Mouse (Mus musculus): ENCODE results near the gene Fbn1. TPM values are rescaled to one million over a fixed set of nuclear protein-coding genes. Genes with fewer than 3 reads are reported as not detected.

Gene Fbn1
- polyA plus RNA-seq, 1 experiment from 2014 or later = 2.5 TPM

GRCm38 (mm10) chr2:125400121-125400520 is 107.7 kb downstream of the Fbn1 start:
- no peak for ATAC-seq (replicated peaks)
- Histone ChIP-seq H3K27me3 (replicated peaks) (no peaks in the 10 kb centered on the region), H3K9ac (no peak overlapping the region), H3K27ac (no peak overlapping the region), H3K4me2 (no peak overlapping the region), H3K4me1 (no peaks in the 10 kb centered on the region), H3K9me3 (no peaks in the 10 kb centered on the region), H3K4me3 (no peak overlapping the region), H3K36me3 (replicated peaks) (no peaks in the 10 kb centered on the region)
- WGBS = 94% methylated on average over 3 of the region's 3 CpGs

GRCm38 (mm10) chr2:125397796-125398195 is 110.0 kb downstream of the Fbn1 start:
- Histone ChIP-seq H3K9ac (no peak overlapping the region), H3K27me3 (replicated peaks) (no peaks in the 10 kb centered on the region), H3K36me3 (replicated peaks) (no peaks in the 10 kb centered on the region), H3K4me1 (no peaks in the 10 kb centered on the region), H3K4me2 (no peak overlapping the region), H3K27ac (no peak overlapping the region), H3K9me3 (no peaks in the 10 kb centered on the region), H3K4me3 (no peak overlapping the region)
- no peak for ATAC-seq (replicated peaks)
- 78% methylated on average over 7 of the region's 7 CpGs for WGBS

GRCm38 (mm10) chr2:125394428-125395101 is 113.2 kb downstream of the Fbn1 start:
- no peaks in the 10 kb centered on the region for H3K9me3 ChIP-seq
- H3K9ac ChIP-seq = no peak overlapping the region
- ATAC-seq (replicated peaks) = no peak
- H3K27me3 ChIP-seq (replicated peaks) = no peaks in the 10 kb centered on the region
- 94% methylated on average over 9 of the region's 9 CpGs for WGBS
- no peaks in the 10 kb centered on the region for H3K4me1 ChIP-seq
- H3K27ac ChIP-seq = no peak overlapping the region
- no peaks in the 10 kb centered on the region for H3K36me3 ChIP-seq (replicated peaks)
- H3K4me2 ChIP-seq = no peak overlapping the region
- H3K4me3 ChIP-seq = no peak overlapping the region

- H3K9ac ChIP-seq = no peak overlapping the region
- H3K27ac ChIP-seq = no peak overlapping the region
- no peaks in the 10 kb centered on the region for H3K27me3 ChIP-seq (replicated peaks)
- H3K4me2 ChIP-seq = no peak overlapping the region
- no peak overlapping the region for H3K4me3 ChIP-seq
- ATAC-seq (replicated peaks) = no peak
- no peaks in the 10 kb centered on the region for H3K9me3 ChIP-seq
- no peaks in the 10 kb centered on the region for H3K4me1 ChIP-seq
- no peaks in the 10 kb centered on the region for H3K36me3 ChIP-seq (replicated peaks)
- 88% methylated on average over 6 of the region's 6 CpGs for WGBS
These were observed 116.2 kb downstream of the Fbn1 start for GRCm38 (mm10) chr2:125391582-125391981.

- no peaks in the 10 kb centered on the region for H3K9me3 ChIP-seq
- no peak overlapping the region for H3K4me2 ChIP-seq
- no peak overlapping the region for H3K27ac ChIP-seq
- no peaks in the 10 kb centered on the region for H3K36me3 ChIP-seq (replicated peaks)
- ATAC-seq (replicated peaks) = no peak
- no peak overlapping the region for H3K4me3 ChIP-seq
- WGBS = 92% methylated on average over 10 of the region's 10 CpGs
- H3K27me3 ChIP-seq (replicated peaks) = no peaks in the 10 kb centered on the region
- no peak overlapping the region for H3K9ac ChIP-seq
- H3K4me1 ChIP-seq = no peaks in the 10 kb centered on the region
These were observed 118.0 kb downstream of the Fbn1 start for GRCm38 (mm10) chr2:125389796-125390195.

GRCm38 (mm10) chr2:125386221-125386965 is 121.4 kb downstream of the Fbn1 start:
- Histone ChIP-seq H3K4me1 (no peaks in the 10 kb centered on the region), H3K4me2 (no peak overlapping the region), H3K36me3 (replicated peaks) (no peaks in the 10 kb centered on the region), H3K9ac (no peak overlapping the region), H3K9me3 (no peaks in the 10 kb centered on the region), H3K27ac (no peak overlapping the region), H3K4me3 (no peak overlapping the region), H3K27me3 (replicated peaks) (no peaks in the 10 kb centered on the region)
- ATAC-seq (replicated peaks) = no peak
- 64% methylated on average over 7 of the region's 7 CpGs for WGBS

GRCm38 (mm10) chr2:125384941-125385340 is 122.9 kb downstream of the Fbn1 start:
- no peak overlapping the region for H3K27ac ChIP-seq
- H3K9ac ChIP-seq = no peak overlapping the region
- no peak for ATAC-seq (replicated peaks)
- no peaks in the 10 kb centered on the region for H3K36me3 ChIP-seq (replicated peaks)
- no peak overlapping the region for H3K4me3 ChIP-seq
- H3K4me1 ChIP-seq = no peaks in the 10 kb centered on the region
- 71% methylated on average over 4 of the region's 4 CpGs for WGBS
- no peaks in the 10 kb centered on the region for H3K27me3 ChIP-seq (replicated peaks)
- no peak overlapping the region for H3K4me2 ChIP-seq
- no peaks in the 10 kb centered on the region for H3K9me3 ChIP-seq

GRCm38 (mm10) chr2:125384415-125384814 is 123.4 kb downstream of the Fbn1 start:
- ATAC-seq (replicated peaks) = no peak
- Histone ChIP-seq H3K27me3 (replicated peaks) (no peaks in the 10 kb centered on the region), H3K4me1 (no peaks in the 10 kb centered on the region), H3K4me2 (no peak overlapping the region), H3K36me3 (replicated peaks) (no peaks in the 10 kb centered on the region), H3K9ac (no peak overlapping the region), H3K27ac (no peak overlapping the region), H3K9me3 (no peaks in the 10 kb centered on the region), H3K4me3 (no peak overlapping the region)
- WGBS = 87% methylated on average over 6 of the region's 6 CpGs

GRCm38 (mm10) chr2:125383273-125383641 is 124.5 kb downstream of the Fbn1 start:
- no peak overlapping the region for H3K9ac ChIP-seq
- no peak overlapping the region for H3K4me3 ChIP-seq
- no peaks in the 10 kb centered on the region for H3K36me3 ChIP-seq (replicated peaks)
- no peak overlapping the region for H3K27ac ChIP-seq
- H3K9me3 ChIP-seq = no peaks in the 10 kb centered on the region
- no peaks in the 10 kb centered on the region for H3K27me3 ChIP-seq (replicated peaks)
- H3K4me2 ChIP-seq = no peak overlapping the region
- WGBS = 92% methylated on average over 7 of the region's 7 CpGs
- no peak for ATAC-seq (replicated peaks)
- no peaks in the 10 kb centered on the region for H3K4me1 ChIP-seq

GRCm38 (mm10) chr2:125382613-125383272 is 125.0 kb downstream of the Fbn1 start:
- Histone ChIP-seq H3K4me3 (no peak overlapping the region), H3K9me3 (no peaks in the 10 kb centered on the region), H3K27ac (no peak overlapping the region), H3K4me2 (no peak overlapping the region), H3K36me3 (replicated peaks) (no peaks in the 10 kb centered on the region), H3K4me1 (no peaks in the 10 kb centered on the region), H3K9ac (no peak overlapping the region), H3K27me3 (replicated peaks) (no peaks in the 10 kb centered on the region)
- ATAC-seq (replicated peaks) = no peak
- WGBS = 67% methylated on average over 7 of the region's 7 CpGs

GRCm38 (mm10) chr2:125380086-125380485 is 127.7 kb downstream of the Fbn1 start:
- no peak for ATAC-seq (replicated peaks)
- Histone ChIP-seq H3K9ac (no peak overlapping the region), H3K27me3 (replicated peaks) (no peaks in the 10 kb centered on the region), H3K4me2 (no peak overlapping the region), H3K9me3 (no peaks in the 10 kb centered on the region), H3K4me1 (no peaks in the 10 kb centered on the region), H3K27ac (no peak overlapping the region), H3K4me3 (no peak overlapping the region), H3K36me3 (replicated peaks) (no peaks in the 10 kb centered on the region)
- WGBS = 78% methylated on average over 2 of the region's 2 CpGs

GRCm38 (mm10) chr2:125379206-125379605 is 128.6 kb downstream of the Fbn1 start:
- Histone ChIP-seq H3K27me3 (replicated peaks) (no peaks in the 10 kb centered on the region), H3K36me3 (replicated peaks) (no peaks in the 10 kb centered on the region), H3K4me2 (no peak overlapping the region), H3K4me1 (no peaks in the 10 kb centered on the region), H3K9me3 (no peaks in the 10 kb centered on the region), H3K9ac (no peak overlapping the region), H3K27ac (no peak overlapping the region), H3K4me3 (no peak overlapping the region)
- WGBS = 85% methylated on average over 2 of the region's 2 CpGs
- ATAC-seq (replicated peaks) = no peak

Measured in midbrain, embryonic 15.5 days (tissue).